Mouse (Mus musculus): ENCODE data around the gene Fmod.

DNA sequence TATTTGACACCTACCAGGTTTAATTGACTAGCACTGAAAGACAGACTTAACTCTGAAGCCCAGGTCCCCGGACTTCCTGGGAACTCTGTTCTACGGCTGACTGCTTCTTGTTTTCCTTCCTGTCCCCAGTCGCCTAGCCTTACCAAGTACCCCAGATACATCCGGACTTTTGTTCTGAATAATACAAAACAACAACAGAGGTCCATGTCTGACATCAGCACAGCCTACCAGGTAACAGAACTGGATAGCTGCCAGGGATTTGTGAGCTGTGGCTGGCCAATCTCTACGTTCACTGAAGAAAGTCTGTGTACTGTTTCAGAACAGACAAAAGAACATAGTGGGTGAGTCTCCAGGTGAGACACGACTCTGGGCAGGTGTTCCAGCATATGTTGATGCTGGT, 21.8 kb downstream of the Fmod start:
- TF ChIP-seq CTCF (IDR thresholded peaks at IDR 0.05; ENCODE audit: low read depth, low read length) (no peak), TAL1 (conservative IDR thresholded peaks at IDR 0.05; ENCODE audit: low read depth, low read length) (no peak)
